Mouse (Mus musculus): ENCODE results near the gene Hpn.

DNA sequence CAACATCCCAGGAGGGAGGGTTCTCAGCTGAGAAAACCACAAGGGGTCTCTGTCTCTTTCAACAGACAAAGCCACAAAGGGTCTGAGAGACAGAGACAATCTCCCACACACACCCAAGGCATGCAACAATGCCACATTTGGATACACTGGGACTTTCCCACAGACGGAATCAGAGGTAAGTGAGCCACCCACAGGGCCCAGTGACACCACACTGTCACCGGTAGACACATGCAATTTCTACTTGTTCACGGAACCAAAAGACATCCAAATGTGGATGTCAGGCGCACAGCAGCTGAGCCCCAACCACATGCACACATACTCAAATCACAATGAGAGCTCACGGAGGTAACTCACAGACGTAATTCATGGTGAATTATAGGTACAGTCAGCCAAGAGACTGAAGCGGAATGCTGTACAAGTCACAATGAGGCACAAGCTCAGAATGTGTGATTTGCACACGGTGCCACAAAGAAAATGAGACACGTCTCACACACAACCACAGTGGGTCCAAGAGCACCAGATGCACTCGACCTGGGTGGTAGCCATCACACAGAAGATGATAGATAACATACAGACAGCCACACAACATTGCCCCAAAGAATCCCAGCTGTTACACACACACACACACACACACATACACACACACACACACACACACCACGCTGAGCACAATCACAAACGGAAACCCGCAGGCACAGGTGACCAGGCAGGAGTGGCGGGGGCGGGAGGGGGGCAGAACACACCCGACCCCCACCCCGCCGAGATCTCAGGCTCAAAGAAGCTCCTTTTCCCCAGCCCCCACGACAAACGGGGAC, 34.9 kb upstream of the Hpn start:
- TF ChIP-seq POLR2A (IDR thresholded peaks at IDR 0.05; ENCODE audit: borderline replicate concordance, extremely low read depth, insufficient read depth, insufficient read length, poor library complexity, severe bottlenecking) (no peak), CTCF (IDR thresholded peaks at IDR 0.05; ENCODE audit: borderline replicate concordance, extremely low read depth, insufficient read depth, insufficient read length) (no peak)

Measured in brain, embryonic 14.5 days (tissue).